Mouse (Mus musculus) layer of hippocampus, adult 8-10 months (tissue): ENCODE measurements around the gene Rita1. TPM values are rescaled to one million over a fixed set of nuclear protein-coding genes. Genes with fewer than 3 reads are reported as not detected.

Experiments used
- DNase-seq, 2 experiments: peaks; one replicate each; pipeline ENCODE4 v3.0.0; 2022; ENCODE audit warnings: low spot score in 2 of 2
- total RNA-seq, 4 experiments: library from RNA; stranded (reverse); gene quantifications; 2 replicates each; pipeline ENCODE4 v1.2.4; 2022

Gene Rita1
- total RNA-seq, 4 experiments from 2014 or later, result 22.1 to 27.3 (median 24.7) TPM

DNA sequence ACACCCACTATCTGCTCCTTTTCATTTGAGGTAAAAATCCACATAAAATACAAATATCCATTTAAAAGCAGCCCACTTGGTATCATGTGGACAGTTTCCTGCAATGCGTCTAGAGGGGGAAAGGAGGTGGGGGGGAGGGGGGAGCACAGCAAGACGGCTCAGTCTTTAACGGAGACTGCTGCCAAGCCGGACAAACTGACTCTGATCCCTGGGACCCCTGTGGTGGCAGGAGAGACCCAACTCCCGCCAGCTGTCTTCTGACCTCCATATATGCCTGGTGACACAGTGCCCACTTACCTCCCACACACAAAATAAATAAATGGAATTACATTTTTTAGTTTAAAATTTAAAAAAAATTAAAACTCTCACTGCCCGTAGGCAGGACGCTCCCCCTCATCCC is 8.9 kb downstream of the Rita1 start:
- no peak for DNase-seq

DNA sequence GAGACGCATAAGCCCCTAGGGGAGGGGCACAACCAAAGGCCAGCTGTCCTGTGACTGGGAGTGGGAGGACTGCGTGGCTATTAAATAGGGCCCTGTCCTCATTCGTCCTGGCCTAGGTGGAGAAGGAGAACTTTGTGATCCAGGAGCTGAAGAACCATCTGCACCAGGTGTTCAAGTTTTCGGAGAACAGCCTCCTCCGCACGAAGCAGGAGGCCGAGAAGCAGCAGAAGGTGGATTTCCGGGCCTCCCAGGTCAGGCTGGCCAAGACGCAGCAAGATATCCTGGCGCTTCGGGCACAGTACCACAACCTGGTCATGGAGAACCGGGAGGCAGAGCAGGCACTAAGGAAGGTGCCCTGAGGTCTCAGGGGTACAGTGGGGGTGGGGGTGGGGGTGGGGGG is 10.2 kb downstream of the Rita1 start:
- no peak for DNase-seq

DNA sequence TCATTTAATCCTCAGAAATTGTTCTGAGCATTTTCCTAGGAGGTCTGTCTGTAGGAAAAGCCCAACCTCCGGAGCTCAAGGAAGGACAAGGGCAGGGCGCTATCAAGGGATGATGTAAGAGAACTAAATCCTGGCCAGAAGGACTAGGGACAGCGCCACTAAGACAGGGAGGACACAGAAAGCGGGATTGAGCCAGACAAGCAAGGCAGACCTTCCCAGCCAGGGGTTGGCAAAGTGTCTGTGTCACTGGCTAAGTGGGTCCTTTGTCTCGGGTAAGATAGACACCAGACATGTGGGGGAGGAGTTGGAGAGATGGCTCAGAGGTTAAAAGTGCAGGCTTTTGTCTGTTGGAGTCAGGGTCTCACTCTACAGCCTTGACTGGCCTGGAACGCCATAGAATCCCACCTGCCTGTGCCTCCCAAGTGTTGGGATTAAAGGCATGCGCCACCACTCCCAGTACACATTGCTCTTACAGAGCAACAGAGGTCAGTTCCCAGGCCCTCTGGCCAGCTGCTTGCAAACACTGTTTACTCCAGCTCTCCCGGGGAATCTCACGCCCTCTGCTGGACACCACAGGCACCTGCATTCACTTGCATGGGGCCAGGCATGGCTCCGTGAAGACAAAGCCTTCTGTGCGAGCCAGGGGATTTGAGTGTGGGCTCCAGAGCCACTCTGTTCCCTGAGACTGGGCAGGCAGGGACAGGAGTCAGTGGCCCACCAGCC is 11.3 kb downstream of the Rita1 start:
- no peak for DNase-seq

DNA sequence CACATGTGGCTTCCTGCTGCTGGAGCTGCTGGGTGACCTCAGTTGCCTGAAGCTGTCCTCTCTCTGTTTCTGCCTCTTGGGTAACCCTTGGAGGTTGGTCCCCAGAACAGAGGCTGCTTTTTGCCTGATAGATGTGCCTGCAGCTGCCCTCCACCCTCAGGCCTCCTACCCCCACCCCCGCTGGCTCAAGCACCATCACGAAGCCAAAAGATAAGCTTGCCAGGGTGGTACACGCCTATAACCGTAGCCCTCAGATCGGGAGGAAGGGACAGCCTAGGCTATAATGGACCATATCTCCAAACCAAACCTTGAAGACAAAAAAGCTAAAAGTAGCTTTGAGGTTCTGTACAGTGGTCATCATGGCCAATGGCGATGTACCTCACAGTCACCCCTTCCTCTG is 12.8 kb downstream of the Rita1 start:
- no peak for DNase-seq

DNA sequence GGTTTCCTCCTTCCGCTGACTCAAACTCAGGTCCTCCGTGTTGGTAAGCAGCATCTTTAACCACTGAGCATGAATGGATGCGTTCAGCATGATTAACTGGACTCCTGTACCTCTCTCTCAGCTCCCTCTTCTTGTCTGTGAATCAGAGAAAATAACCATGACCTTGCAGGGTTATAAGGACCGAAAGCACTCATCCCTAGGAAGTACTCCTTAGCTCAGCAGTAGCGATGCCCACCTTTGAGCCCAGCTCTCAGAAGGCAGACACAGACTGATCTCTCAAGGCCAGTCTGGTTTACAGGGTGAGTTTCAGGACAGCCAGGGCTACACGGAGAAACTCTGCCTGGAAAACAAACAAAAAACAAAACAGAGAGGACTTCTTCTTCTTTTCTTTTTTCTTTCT is 17.9 kb downstream of the Rita1 start:
- DNase-seq, result no peak

DNA sequence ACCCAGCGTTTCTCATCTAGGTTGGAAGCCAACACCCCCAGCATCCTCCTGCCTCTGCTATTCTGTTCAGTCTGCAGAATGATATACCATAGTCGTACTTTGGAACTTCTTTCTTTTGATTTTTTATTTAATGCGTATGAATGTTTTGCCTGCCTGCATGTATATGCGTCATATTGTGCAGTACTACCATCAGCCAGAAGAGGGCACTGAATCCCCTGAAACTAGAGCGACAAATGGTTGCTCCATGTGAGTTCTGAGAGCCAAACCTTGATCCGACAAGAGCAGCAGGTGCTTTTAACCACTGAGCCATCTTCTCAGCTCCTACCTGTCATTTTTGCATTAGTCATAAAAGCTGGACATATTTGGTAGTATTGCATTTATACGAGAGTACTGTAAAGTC is 20.2 kb downstream of the Rita1 start:
- DNase-seq, result no peak

DNA sequence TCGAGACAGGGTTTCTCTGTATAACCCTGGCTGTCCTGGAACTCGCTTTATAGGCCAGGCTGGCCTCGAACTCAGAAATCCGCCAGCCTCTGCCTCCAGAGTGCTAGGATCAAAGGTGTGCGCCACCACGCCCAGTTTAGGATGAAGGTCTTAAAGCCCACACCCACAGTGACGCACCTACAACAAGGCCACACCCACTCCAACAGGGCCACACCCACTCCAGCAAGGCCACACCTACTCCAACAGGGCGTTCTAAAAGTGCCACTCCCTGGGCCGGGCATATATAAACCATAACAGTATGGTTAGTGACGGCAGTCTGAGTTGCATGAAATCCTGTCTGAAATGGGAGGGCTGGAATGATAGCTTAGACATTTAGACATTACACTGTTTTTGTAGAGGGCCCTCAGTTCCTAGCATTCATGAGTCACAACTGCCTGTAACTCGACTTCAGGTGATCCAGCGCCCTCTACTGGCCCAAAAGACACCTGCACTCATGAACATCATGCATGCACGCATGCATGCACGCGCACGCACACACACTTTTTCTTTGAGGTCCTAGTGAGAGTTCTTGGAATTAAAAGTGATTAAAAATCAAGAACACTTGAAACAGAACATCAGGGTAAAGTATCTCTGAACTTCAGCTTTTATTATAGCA is 21.9 kb downstream of the Rita1 start:
- DNase-seq, result no peak

DNA sequence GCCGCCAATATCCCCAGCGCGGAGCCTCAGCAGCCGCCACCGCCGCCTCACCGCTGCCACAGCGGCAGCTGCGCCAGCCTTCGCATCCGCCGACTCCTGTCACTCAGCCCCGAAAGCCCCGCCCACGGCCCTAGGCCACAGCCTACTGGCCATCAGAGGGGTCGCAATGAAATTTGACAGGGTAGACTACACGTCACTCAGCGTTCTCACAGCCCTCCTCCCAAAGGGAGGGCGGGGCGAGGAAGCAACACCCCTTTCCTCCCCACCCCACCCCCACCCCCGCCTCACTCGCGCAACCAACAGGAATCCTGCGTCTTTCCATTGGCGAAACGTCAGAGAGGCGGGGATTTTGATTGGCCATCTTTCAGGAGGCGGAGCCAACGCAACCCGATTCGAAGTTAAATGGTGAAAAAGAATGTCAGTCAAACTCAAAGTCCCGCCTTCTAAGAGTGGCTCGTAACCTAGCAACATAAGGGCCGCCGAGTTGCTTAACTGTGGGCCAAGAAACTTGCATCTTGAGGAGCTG is 23.8 kb downstream of the Rita1 start, which contains the start of the genes Tpcn1 and Iqcd:
Gene Tpcn1 (minus strand): TSS at position 105 of the 526 bp plus-strand sequence.
Gene Iqcd (plus strand): TSS at position 448 of the 526 bp plus-strand sequence.
- DNase-seq, result peak; percentile 98 to 99

DNA sequence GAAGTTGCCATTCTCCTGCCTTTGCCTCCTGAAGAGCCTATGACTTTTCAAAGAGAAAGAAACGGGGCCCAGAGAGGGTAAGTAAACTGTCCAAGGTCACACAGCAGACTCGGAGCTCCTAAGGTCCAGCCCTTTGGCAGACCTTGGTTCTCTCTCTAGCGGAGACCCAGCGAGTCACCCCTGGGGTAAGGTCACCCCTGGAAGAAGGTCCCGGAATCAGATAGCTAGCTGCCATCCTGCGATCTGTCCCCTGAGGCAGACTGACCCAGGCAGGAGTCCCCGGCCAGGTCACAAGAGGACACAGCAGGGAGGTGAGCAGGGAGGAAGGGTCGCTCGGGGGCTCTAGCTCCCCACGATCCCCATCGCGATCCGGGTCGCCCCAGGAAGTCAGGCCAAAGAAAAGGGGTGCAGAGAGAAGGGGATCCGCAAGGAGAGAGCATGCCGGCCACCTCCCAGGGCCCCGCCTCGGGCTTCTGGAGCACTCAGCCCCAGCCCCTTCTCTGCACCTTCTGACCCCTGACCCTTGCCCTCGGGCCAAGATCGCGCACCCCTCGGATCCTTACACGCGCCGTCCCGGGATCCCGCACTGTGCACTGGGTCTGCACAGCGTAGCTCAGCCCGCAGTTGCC is 24.3 kb downstream of the Rita1 start:
- DNase-seq, result no peak

DNA sequence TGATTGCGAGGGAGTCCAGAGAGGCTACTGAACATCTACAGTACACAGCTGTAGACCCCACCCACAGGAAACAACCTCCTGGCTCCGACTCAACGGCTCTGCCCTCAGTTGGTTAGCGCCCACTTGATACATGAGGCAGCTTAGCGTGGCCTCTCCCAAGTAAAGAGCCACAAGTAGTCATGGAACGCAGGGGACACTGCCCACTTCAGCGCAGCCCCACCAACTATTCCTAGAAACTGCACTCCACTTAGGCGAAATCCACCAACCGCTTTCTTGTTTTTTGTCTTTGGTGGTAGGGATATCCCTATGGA is 24.8 kb downstream of the Rita1 start:
- no peak for DNase-seq

DNA sequence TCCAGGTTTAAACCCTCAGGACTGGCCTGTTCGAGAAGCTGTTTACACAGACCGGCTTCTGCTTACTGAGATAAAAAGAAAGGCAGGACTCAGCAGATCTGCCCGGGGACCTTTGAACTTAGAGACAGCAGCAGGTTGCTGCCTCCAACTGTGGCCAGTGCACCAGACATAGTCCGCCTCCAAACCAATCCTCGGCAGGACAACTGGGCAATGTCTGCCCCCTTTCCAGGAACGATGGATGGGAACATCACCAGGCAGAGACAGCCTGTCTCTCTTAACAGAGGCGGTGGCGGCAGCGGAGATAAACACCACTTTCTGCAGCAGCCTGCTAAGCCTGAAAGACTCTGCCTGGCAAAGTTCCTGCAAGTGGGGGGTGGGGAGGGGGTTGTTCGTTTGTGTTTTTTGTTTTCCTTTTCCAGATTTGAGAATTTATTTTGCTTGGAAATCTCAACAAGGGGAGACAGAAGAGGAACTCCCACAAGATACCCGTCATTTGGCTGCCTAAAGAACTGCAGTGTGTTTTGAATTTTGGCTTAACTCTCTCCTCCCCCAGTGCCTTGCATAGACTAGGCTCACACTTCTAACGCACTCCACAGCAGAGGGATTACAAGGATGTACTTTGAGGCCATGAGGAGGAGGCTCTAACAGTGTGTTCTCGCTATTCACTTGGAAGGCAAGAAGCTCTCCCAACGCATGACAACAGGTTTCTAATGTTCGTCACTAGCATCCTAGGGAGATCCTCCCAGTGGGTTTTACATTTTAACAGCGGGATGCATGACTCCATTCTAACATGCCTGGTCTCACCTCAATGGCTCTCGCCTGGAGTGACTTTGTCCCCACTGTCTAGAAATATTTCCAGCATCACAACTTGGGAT is 25.4 kb downstream of the Rita1 start:
- DNase-seq, result no peak

DNA sequence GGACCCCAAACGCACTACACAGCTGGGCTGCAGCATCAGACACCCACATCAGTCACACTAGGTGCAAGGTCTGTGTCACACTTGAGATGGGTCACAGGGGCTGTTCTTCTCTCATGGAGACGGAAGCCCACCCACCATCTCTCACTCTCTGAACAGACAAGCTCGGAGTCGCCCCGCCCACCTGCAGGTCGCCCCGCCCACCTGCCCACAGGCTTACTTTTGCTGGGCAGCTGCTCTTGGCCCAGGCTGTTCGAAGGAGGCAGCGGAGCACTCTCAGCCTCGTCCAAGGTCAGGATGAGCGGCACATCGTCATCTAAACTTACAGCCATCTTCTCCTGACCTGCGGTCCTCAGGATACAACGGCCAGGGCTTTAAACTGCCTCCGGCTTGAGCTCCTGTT is 27.4 kb downstream of the Rita1 start:
- DNase-seq, result no peak

DNA sequence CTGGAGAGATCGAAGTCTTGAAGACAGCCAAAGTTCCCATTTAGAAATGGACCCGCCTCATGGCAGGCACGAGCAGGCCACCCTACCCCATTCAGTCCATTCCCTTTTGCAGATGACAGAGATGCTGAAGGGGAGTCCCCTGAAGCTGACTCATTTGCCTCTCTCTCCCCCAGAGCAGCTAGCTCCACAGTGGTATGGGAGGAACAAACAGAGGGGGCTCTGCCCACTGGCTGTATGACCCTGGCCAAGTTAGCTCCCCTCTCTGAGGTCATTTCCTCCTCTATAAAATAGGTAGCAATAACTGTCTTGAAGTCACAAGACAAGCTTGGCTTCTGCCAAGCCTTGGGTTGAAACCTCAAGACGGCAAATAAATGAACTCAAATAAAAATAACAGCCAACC is 28.9 kb downstream of the Rita1 start:
- no peak for DNase-seq

DNA sequence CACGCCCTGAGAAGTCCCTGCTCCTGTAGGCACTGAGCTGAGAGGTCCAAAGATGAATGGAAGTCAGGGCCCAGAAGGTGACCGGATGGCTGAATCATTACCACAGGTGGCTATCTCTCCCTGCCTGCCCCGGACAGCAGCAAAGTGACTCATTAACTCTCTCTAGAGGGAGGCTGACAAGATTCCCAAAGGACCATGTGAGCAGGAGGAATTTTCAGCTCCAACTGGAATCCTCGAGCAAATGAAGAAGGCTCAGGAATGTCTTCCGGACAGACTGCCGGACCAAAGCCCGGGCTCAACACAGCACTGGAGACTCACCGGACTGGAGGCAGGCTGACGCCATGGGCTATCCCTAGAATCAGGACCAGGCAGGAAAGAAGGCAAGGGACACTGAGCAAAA is 30.4 kb downstream of the Rita1 start:
- no peak for DNase-seq

DNA sequence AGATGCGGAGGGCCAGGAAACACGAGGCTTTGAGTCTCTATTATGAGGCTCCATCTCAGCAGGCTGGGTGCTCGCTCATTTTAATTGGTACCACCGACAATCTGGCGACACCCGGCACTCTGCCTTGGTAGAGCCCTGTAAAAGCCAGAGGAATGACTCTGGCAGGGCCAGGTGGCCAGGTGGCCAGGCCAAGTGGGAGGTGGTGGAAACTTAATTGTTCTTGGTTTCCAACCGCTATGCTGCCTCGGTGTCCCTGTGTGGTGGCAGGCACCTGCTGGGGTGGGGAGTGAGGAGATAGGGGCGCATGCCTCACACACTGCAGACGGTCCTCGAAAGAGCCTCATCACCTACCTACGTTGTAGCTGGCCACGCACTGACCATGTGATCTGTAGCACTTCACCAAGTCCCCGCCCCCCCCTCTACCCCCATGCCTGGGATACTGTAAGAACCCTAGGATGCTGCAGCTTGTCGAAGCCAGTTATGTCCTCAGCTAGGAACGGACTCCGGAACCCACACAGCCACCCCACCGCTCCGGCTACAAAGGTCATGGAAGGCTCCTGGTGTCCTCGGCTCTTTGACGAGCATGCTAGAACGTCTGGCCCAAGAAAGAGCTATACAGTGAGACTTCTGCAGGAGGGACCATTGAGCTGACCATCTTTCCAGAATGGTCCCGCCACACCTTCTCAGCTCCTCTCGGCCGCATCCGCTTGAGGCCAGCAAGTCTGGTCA is 32.3 kb downstream of the Rita1 start:
- DNase-seq, result no peak

DNA sequence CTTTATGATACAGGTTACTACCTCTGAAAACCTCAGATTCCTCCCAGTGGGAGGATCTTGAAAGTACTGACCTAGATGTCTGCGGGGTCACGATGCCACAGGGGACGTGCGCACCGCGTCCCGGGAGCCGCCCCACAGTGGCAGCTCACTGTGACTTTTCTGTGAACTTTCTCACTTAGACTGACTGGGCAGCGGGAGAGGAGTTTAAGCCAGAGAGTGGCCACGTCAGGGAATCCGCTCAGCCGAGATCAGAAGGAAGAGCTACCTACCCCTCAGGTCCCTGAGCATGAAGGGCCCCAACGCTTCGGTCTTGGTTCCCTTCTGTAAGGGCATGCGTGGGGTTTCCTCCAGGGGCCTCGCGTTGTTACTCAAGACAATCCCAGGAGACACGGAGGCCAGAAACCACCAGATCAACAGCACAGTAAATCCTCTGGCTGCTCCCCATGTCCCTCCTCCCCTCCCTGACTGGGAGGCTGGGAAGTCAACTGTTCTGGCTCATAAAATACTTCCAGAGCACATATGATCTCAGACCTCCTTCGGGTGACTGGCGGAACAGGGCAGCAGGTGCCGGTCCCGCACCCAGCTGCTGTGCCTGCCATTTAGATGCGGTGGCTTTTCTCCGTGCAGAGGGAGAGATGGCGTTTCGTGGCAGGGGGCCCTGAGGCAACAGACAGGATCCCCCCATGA is 33.0 kb downstream of the Rita1 start:
- DNase-seq, result no peak

DNA sequence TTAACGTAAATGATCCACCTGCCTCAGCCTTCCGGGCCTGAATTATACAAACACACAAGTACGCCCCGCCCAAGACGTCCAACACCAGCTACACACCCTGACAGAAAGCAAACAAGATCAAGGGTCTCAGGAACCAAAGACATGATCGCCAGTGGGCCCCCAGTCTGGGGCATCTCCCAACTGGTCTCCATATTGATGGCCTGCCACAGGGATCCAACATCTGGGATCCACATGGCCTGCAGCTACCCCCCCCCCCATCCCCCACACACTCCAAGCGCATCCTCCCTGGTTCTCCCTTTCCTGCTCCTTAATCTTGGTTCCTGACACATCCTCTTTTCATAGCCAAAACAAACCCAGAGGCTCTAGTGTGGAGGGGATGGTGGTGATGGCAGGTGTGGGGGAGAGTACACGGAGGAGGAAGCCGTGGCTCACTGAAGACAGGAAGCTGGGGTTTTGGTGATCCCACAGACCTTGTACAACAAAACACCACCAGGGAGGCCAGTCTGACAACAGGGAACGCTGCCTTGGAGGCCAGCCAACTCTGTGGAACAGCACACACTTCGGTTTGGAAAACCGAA is 33.8 kb downstream of the Rita1 start:
- DNase-seq, result no peak

DNA sequence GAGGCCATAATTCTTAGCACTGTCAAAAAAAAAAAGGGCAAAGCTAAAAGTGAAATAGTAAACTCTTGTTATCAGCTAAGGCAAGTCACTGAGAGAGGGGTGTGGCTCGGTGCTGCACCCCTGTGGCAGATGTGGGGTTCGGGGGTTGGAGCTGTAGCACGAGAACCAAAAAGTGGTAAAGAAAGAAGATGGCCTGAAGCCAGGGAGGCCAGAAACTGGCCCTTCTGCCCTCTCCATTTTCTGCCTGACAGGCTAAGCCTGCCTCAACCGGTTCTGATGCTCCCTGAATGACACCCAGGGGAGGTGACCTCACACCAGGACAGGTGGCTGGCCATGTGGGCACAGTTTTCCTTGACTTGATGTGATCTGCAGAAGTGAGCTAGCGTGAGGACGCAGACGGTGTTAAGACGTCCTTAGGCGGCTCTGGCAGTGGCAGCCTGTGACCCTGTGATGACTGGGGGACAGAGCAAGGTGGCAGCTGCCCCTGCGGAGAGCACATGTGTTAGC is 34.4 kb downstream of the Rita1 start:
- no peak for DNase-seq

DNA sequence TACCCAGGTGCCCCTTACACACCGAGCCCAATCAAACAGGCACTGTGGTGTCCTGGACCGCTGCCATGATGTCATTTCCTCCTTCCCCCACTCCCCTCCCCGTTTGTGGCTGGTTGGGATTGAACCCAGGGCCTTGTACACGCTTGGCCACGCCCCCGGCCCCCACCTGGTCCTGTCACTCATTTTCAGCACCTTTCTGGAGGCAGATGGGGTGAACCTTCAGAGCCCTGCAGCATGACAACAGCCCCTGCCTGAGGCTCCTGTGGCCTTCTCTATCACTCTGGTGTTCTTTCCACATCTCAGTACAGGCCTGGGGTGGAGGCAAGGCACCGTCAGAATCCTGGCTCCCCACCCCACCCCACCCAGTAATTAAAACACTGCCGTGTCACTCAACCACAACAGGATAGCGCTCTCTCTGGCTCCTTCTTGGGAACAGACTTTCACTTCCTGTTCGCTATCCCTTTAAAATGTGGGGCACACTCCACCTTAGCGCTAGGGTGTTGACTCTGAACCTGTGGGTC is 35.5 kb downstream of the Rita1 start:
- DNase-seq, result no peak
